In the genomic region with DNA sequence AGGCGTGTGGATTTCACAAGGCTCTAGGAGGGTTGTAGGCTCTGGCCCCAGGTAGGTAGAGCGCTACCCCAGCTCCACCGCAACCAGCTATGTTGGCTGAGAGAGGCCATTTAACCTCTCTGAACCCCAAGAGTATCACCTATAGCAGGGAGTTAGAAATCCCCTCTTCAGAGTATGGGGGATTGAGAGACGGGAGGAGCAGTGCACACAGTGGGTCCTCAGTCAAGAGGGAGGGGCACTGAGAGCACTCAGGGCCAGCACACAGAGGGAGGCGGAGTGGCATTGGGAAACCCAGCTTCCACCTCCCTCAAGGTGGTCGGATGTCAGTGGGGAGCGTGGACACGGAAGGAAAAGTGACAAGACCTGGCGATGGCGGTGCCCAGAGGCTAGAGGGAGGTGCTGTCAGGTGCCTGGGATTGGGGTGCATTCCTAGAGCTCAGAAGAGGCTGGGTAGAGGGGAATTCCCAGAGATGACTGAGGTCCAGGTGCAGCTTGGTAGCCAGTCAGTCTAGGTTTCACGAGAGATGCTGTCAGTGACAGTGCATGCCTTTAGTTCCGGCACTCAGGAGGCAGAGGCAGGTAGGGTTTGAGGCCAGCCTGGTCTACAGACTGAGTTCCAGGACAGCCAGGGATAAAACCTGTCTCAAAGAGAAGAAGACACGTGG, we compare ENCODE assay signal across 26 mouse cellular contexts. TPM values are rescaled to one million over a fixed set of nuclear protein-coding genes. Genes with fewer than 3 reads are reported as not detected.
DNase-seq lines count a peak whose midpoint lies in the region; ATAC-seq and TF ChIP-seq lines count a peak whose summit lies in the region.
"Had no signal": no experiment of that assay in that cellular context is flagged by ENCODE, and none has a peak within 500 bp of the region (broad histone marks: within the 10 kb centered on the region; RNA-seq: fewer than 3 reads in every experiment).

No protein-coding gene starts in this region.

- peaks cover 14% of the 10 kb centered on the region for H3K36me3 ChIP-seq in spleen, adult 2 months (ENCODE audit: control insufficient read depth, insufficient read depth, low read length)
- H3K36me3 ChIP-seq in liver, embryonic 15.5 days (replicated peaks): no peaks in the 10 kb centered on the region
- H3K36me3 ChIP-seq in forebrain, embryonic 11.5 days (ENCODE audit: control insufficient read depth, insufficient read depth, low read length): no peaks in the 10 kb centered on the region
- H3K36me3 ChIP-seq: forebrain, embryonic 15.5 days; heart, embryonic 13.5 days; hindbrain, embryonic 15.5 days; intestine, embryonic 15.5 days; limb, embryonic 13.5 days; midbrain, embryonic 10.5 days; midbrain, embryonic 15.5 days; neural tube, embryonic 15.5 days had no signal

- peak overlapping the region; percentile 32 for H3K4me2 ChIP-seq in liver, embryonic 15.5 days
- no peak overlapping the region for H3K4me2 ChIP-seq in forebrain, embryonic 11.5 days (ENCODE audit: low read depth, low read length, severe bottlenecking)
- H3K4me2 ChIP-seq: forebrain, embryonic 15.5 days; heart, embryonic 13.5 days; hindbrain, embryonic 15.5 days; intestine, embryonic 15.5 days; limb, embryonic 13.5 days; midbrain, embryonic 15.5 days; neural tube, embryonic 15.5 days had no signal

- WGBS in spleen, adult 2 months: 70% methylated on average over 13 of the region's 13 CpGs
- 62% methylated on average over 13 of the region's 13 CpGs for WGBS in liver, embryonic 15.5 days (ENCODE audit: insufficient replicate concordance)
- 78% methylated on average over 13 of the region's 13 CpGs for WGBS in forebrain, embryonic 11.5 days

- H3K27me3 ChIP-seq in spleen, adult 2 months (ENCODE audit: control insufficient read depth, insufficient read depth, low read length): no peaks in the 10 kb centered on the region
- no peaks in the 10 kb centered on the region for H3K27me3 ChIP-seq in liver, embryonic 15.5 days
- no peaks in the 10 kb centered on the region for H3K27me3 ChIP-seq in forebrain, embryonic 11.5 days (ENCODE audit: control insufficient read depth, insufficient read depth, low read length)
- H3K27me3 ChIP-seq: forebrain, embryonic 15.5 days; heart, embryonic 13.5 days; hindbrain, embryonic 15.5 days; intestine, embryonic 15.5 days; limb, embryonic 13.5 days; midbrain, embryonic 15.5 days; neural tube, embryonic 15.5 days had no signal

- H3K4me3 ChIP-seq in gastrocnemius, adult 2 months: peak overlapping the region; percentile 41
- peak overlapping the region; percentile 26; the same call in 1 of the 2 replicates for H3K4me3 ChIP-seq in spleen, adult 2 months (ENCODE audit: extremely low read depth, insufficient read depth, insufficient read length)
- no peak overlapping the region for H3K4me3 ChIP-seq in liver, embryonic 15.5 days (replicated peaks)
- no peak overlapping the region for H3K4me3 ChIP-seq in forebrain, embryonic 11.5 days (ENCODE audit: low read depth, low read length)
- H3K4me3 ChIP-seq: forebrain, embryonic 15.5 days; heart, embryonic 13.5 days; hindbrain, embryonic 15.5 days; intestine, embryonic 15.5 days; limb, embryonic 13.5 days; midbrain, embryonic 10.5 days; midbrain, embryonic 15.5 days; neural tube, embryonic 15.5 days had no signal

- H3K9ac ChIP-seq in liver, embryonic 15.5 days: no peak overlapping the region
- H3K9ac ChIP-seq in forebrain, embryonic 11.5 days (ENCODE audit: low read length): no peak overlapping the region
- H3K9ac ChIP-seq: forebrain, embryonic 15.5 days; heart, embryonic 13.5 days; hindbrain, embryonic 15.5 days; intestine, embryonic 15.5 days; limb, embryonic 13.5 days; midbrain, embryonic 15.5 days; neural tube, embryonic 15.5 days had no signal

- TF ChIP-seq POLR2A in spleen, adult 2 months (IDR thresholded peaks at IDR 0.05; ENCODE audit: low read depth, low read length): no peak

- no peaks in the 10 kb centered on the region for H3K9me3 ChIP-seq in liver, embryonic 15.5 days (replicated peaks)
- H3K9me3 ChIP-seq in forebrain, embryonic 11.5 days (ENCODE audit: control insufficient read depth, low read length): no peaks in the 10 kb centered on the region
- H3K9me3 ChIP-seq: forebrain, embryonic 15.5 days; heart, embryonic 13.5 days; hindbrain, embryonic 15.5 days; intestine, embryonic 15.5 days; limb, embryonic 13.5 days; midbrain, embryonic 15.5 days; neural tube, embryonic 15.5 days had no signal

- intact Hi-C loops in gastrocnemius, adult 2 months (cut with DNase I): no loop called here

- no peak for DNase-seq in gastrocnemius, adult 2 months
- DNase-seq in gastrocnemius, postnatal 4 days (ENCODE audit: low spot score in 2 of 2): no peak
- no peak for DNase-seq in spleen, adult 2 months (ENCODE audit: low read depth in 1 of 2, low spot score in 2 of 2)
- no peak for DNase-seq in spleen, postnatal 36 days (ENCODE audit: low spot score in 2 of 2)
- DNase-seq in forebrain, embryonic 11.5 days (ENCODE audit: low spot score): no peak
- no peak for DNase-seq in lung, postnatal 36 days
- DNase-seq: adrenal gland, postnatal 14 days; cerebellum, adult 2 months; cerebellum, postnatal 25 days; kidney, postnatal 4 days had no signal

- H3K4me1 ChIP-seq in spleen, adult 2 months (ENCODE audit: control insufficient read depth, insufficient read depth, insufficient read length): peaks cover 40% of the 10 kb centered on the region; the same call in 1 of the 2 replicates
- peaks cover 5% of the 10 kb centered on the region; the same call in 1 of the 2 replicates for H3K4me1 ChIP-seq in liver, embryonic 15.5 days (replicated peaks)
- no peaks in the 10 kb centered on the region for H3K4me1 ChIP-seq in forebrain, embryonic 11.5 days (replicated peaks; ENCODE audit: control insufficient read depth, insufficient read depth, low read length)
- H3K4me1 ChIP-seq: forebrain, embryonic 15.5 days; hindbrain, embryonic 15.5 days; intestine, embryonic 15.5 days; limb, embryonic 13.5 days; midbrain, embryonic 10.5 days; midbrain, embryonic 15.5 days; neural tube, embryonic 15.5 days had no signal

- no peak for ATAC-seq in liver, embryonic 15.5 days (ENCODE audit: insufficient read depth)
- ATAC-seq in forebrain, embryonic 11.5 days (replicated peaks; ENCODE audit: low FRiP score): no peak
- ATAC-seq: forebrain, embryonic 15.5 days; intestine, embryonic 15.5 days; midbrain, embryonic 15.5 days had no signal

- TF ChIP-seq CTCF in gastrocnemius, adult 2 months (IDR thresholded peaks at IDR 0.05): no peak
- TF ChIP-seq CTCF in spleen, adult 2 months (IDR thresholded peaks at IDR 0.05; ENCODE audit: extremely low read depth, insufficient read depth, insufficient read length, insufficient replicate concordance): no peak

- H3K27ac ChIP-seq in gastrocnemius, adult 2 months: no peak overlapping the region
- peak overlapping the region; percentile 45 for H3K27ac ChIP-seq in spleen, adult 2 months (ENCODE audit: insufficient read depth, low read length)
- no peak overlapping the region for H3K27ac ChIP-seq in liver, embryonic 15.5 days (replicated peaks)
- no peak overlapping the region for H3K27ac ChIP-seq in forebrain, embryonic 11.5 days (ENCODE audit: low read depth, low read length)
- H3K27ac ChIP-seq: forebrain, embryonic 15.5 days; heart, embryonic 13.5 days; hindbrain, embryonic 15.5 days; intestine, embryonic 15.5 days; kidney, postnatal 0 days; limb, embryonic 13.5 days; midbrain, embryonic 10.5 days; midbrain, embryonic 15.5 days; neural tube, embryonic 15.5 days had no signal

RNA-seq across cellular contexts. Expression of a gene that starts 2.8 kb away (rescaled TPM):
- 1 to 10 TPM; 1.9 TPM for total RNA-seq in gastrocnemius, adult 2 months (2021)
- total RNA-seq in gastrocnemius, postnatal 4 days (2021): 10 to 100 TPM in 1 of 2 experiments, 1 to 10 TPM in 1; 8.6 to 10.1 TPM
- 136 and 148 TPM in 2 replicates for polyA plus RNA-seq in spleen, adult 2 months (2012; rRNA removed)
- 13.5 and 14.7 TPM in 2 replicates for polyA plus RNA-seq in liver, embryonic 15.5 days (2015; fragmentation: Nextera tagmentation; extraction: Ambion mirVana)
- 1.9 and 2.0 TPM in 2 replicates for polyA plus RNA-seq in forebrain, embryonic 11.5 days (2014; fragmentation: Nextera tagmentation; extraction: Ambion mirVana)

RNA-seq across cellular contexts. Expression of a gene that starts 27.1 kb away (rescaled TPM):
- total RNA-seq in gastrocnemius, adult 2 months (2021): 1 to 10 TPM; 1.4 to 1.7 TPM
- 10 to 100 TPM in 1 of 2 experiments, 1 to 10 TPM in 1; 4.6 to 10.2 TPM for total RNA-seq in gastrocnemius, postnatal 4 days (2021)
- 1,941 and 2,027 TPM in 2 replicates for polyA plus RNA-seq in spleen, adult 2 months (2012; rRNA removed)
- 123 and 130 TPM in 2 replicates for polyA plus RNA-seq in liver, embryonic 15.5 days (2015; fragmentation: Nextera tagmentation; extraction: Ambion mirVana)
- polyA plus RNA-seq in forebrain, embryonic 11.5 days (2014; fragmentation: Nextera tagmentation; extraction: Ambion mirVana): 5.7 and 9.4 TPM in 2 replicates
- polyA plus RNA-seq: C2C12 had no signal

RNA-seq across cellular contexts. Expression of a gene that starts 55.2 kb away (rescaled TPM):
- total RNA-seq in gastrocnemius, adult 2 months (2021): under 1 TPM in 1 of 2 experiments, not detected in 1; 0.05 TPM
- total RNA-seq in gastrocnemius, postnatal 4 days (2021): under 1 TPM in 1 of 2 experiments, not detected in 1; 0.05 TPM
- polyA plus RNA-seq in spleen, adult 2 months (2012; rRNA removed): 0.26 TPM in 1 of 2 replicates, not detected in the other
- polyA plus RNA-seq in liver, embryonic 15.5 days (2015; fragmentation: Nextera tagmentation; extraction: Ambion mirVana): not detected in 2 replicates
- polyA plus RNA-seq in forebrain, embryonic 11.5 days (2014; fragmentation: Nextera tagmentation; extraction: Ambion mirVana): 0.09 TPM in 1 of 2 replicates, not detected in the other
- total RNA-seq: gastrocnemius, adult 8-10 months; heart, adult 8-10 months; hematopoietic stem cell, adult 5-6 weeks had no signal
- polyA plus RNA-seq: C2C12; embryonic facial prominence, embryonic 11.5 days; gonadal fat pad, adult 2 months; heart, embryonic 13.5 days; limb, embryonic 13.5 days had no signal

Comparison
In these comparisons a context has a peak if more than half of its experiments do, and no peak if none do; other contexts are left out.
1. H3K4me3 ChIP-seq: peak in gastrocnemius, adult 2 months (single experiment) and spleen, adult 2 months (single experiment); none in liver, embryonic 15.5 days (single experiment) and forebrain, embryonic 11.5 days (single experiment).
2. RNA of a gene that starts 27.1 kb away (polyA plus RNA-seq): 1,941 to 2,027 TPM in spleen, adult 2 months; 123 to 130 TPM in liver, embryonic 15.5 days and 5.7 to 9.4 TPM in forebrain, embryonic 11.5 days; every median in the first group is over 10 times any median in the second.